Mouse (Mus musculus) small intestine, adult 2 months (tissue): Measurements from ENCODE around the gene Gm3002. TPM values are rescaled to one million over a fixed set of nuclear protein-coding genes. Genes with fewer than 3 reads are reported as not detected.
"Not testable (repeated sequence)": the region's sequence is repeated elsewhere in the genome, so short reads cannot be mapped to it uniquely, and the experiment has no call there.

ENCODE experiments used
- H3K27ac ChIP-seq: fragments of 200-500 bp; 2 replicates; pipeline ENCODE4 v1.5.1; 2012; ENCODE audit warnings: low read depth, low read length, control low read depth, inconsistent platforms; ENCODE audit not compliant: insufficient read depth
- H3K27me3 ChIP-seq: fragments of 200-500 bp; 2 replicates; pipeline ENCODE4 v1.6.1; 2012; ENCODE audit warnings: mild to moderate bottlenecking, moderate library complexity, low read length, inconsistent platforms; ENCODE audit not compliant: control insufficient read depth, insufficient read depth
- H3K36me3 ChIP-seq: fragments of 200-500 bp; 2 replicates; pipeline ENCODE4 v1.6.1; 2012; ENCODE audit warnings: mild to moderate bottlenecking, low read length, control low read depth, inconsistent platforms; ENCODE audit not compliant: control insufficient read depth, insufficient read depth
- H3K4me1 ChIP-seq: fragments of 200-500 bp; 2 replicates; pipeline ENCODE4 v1.6.1; 2012; ENCODE audit warnings: low read length, inconsistent platforms, mixed read lengths; ENCODE audit not compliant: control insufficient read depth, insufficient read depth, insufficient read length
- H3K4me3 ChIP-seq: fragments of 200-500 bp; 2 replicates; pipeline ENCODE4 v1.5.1; 2012; ENCODE audit warnings: low read depth, mild to moderate bottlenecking, control low read depth, inconsistent platforms, low read length, moderate library complexity
- WGBS: fragments of 180-500 bp; shearing (Covaris S2); methylation state at CpG from one replicate; pipeline ENCODE4 v1.1.7; 2018; 5-methylcytosine and 5-hydroxymethylcytosine counted together
- polyA plus RNA-seq: library from polyadenylated mRNA; depleted of rRNA; stranded (reverse); fragments of >200 nt; gene quantifications from 2 replicates; pipeline ENCODE4 v1.2.3, GENCODE M21; 2012; rRNA removed

The Gm3002 gene
- not detected in 2 replicates for polyA plus RNA-seq

- no CpG with 5 or more reads among the region's 31 CpGs for WGBS
- H3K27me3 ChIP-seq, H3K4me3 ChIP-seq, H3K27ac ChIP-seq, H3K36me3 ChIP-seq, H3K4me1 ChIP-seq: not testable (repeated sequence)
Measured at GRCm38 (mm10) chr14:3809774-3810173, at the start of gene Gm3002. Gene Gm3002, plus strand, starts transcription at chr14:3810074.

GRCm38 (mm10) chr14:3845945-3846344, 36.1 kb downstream of the Gm3002 start, which contains the start of gene Gm3033:
Gene Gm3033, plus strand, starts transcription at chr14:3846245.
- H3K36me3 ChIP-seq, H3K4me3 ChIP-seq: not testable (repeated sequence)
- WGBS = no CpG with 5 or more reads among the region's 2 CpGs

GRCm38 (mm10) chr14:3883872-3884271, 74.0 kb downstream of the Gm3002 start, which contains the start of gene Gm2916:
Gene Gm2916, plus strand, starts transcription at chr14:3884172.
- not testable (repeated sequence) for H3K27ac ChIP-seq, H3K36me3 ChIP-seq, H3K4me3 ChIP-seq, H3K27me3 ChIP-seq, H3K4me1 ChIP-seq
- no CpG with 5 or more reads among the region's 1 CpGs for WGBS

More at GRCm38 (mm10) chr14:3845945-3846344, 36.1 kb downstream of the Gm3002 start, which contains the start of gene Gm3033:
- H3K4me1 ChIP-seq, H3K27ac ChIP-seq, H3K27me3 ChIP-seq: not testable (repeated sequence)

GRCm38 (mm10) chr14:3931456-3931855, 121.6 kb downstream of the Gm3002 start, which contains the start of gene Gm3029:
Gene Gm3029, plus strand, starts transcription at chr14:3931756.
- H3K4me1 ChIP-seq, H3K36me3 ChIP-seq, H3K27ac ChIP-seq, H3K27me3 ChIP-seq, H3K4me3 ChIP-seq: not testable (repeated sequence)
- 36% methylated on average over 1 of the region's 2 CpGs for WGBS

DNA sequence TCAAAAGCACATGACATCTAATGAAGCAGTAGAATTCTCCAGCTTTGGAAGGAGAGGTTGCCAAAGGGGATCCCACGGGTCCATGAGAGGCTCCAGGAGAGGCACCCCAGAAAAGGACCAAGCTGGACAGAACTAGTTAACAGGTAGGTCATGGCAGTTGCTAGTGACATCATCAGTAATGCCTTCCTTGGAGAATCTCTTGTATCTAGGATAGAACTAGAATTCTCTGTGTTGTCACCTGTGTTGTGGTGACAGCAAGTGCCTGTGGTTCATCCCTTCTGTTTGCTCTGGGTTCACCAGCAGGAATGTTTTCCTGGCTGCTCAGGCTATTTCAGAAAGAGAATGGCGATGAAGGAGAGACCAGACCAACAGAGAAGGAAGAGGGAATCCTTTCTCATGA, 153.4 kb downstream of the Gm3002 start, which contains the start of gene Gm3095:
Gene Gm3095, plus strand, starts transcription at position 301 of the 400 bp plus-strand sequence.
- not testable (repeated sequence) for H3K4me1 ChIP-seq, H3K27me3 ChIP-seq, H3K36me3 ChIP-seq, H3K4me3 ChIP-seq, H3K27ac ChIP-seq
- WGBS = no CpG with 5 or more reads among the region's 2 CpGs

DNA sequence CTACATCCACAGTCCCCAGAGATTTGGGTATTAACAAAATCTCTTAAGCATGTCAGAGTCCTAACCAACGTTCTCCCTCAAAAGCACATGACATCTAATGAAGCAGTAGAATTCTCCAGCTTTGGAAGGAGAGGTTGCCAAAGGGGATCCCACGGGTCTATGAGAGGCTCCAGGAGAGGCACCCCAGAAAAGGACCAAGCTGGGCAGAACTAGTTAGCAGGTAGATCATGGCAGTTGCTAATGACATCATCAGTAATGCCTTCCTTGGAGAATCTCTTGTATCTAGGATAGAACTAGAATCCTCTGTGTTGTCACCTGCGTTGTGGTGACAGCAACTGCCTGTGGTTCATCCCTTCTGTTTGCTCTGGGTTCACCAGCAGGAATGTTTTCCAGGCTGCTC, 188.2 kb downstream of the Gm3002 start, which contains the start of gene Gm3099:
Gene Gm3099, plus strand, starts transcription at position 301 of the 400 bp plus-strand sequence.
- not testable (repeated sequence) for H3K4me3 ChIP-seq, H3K36me3 ChIP-seq, H3K27me3 ChIP-seq, H3K27ac ChIP-seq, H3K4me1 ChIP-seq
- 74% methylated on average over 2 of the region's 3 CpGs for WGBS

Other genes with a start within 250 kb of the Gm3002 start
- not detected in 2 replicates for gene Gm3012, start 175.6 kb upstream of the Gm3002 start, polyA plus RNA-seq
- not detected in 2 replicates for gene Gm3020, start 158.0 kb upstream of the Gm3002 start, polyA plus RNA-seq
- gene Gm3043, start 121.3 kb upstream of the Gm3002 start, polyA plus RNA-seq = not detected in 2 replicates
- 0.06 TPM in 1 of 2 replicates, not detected in the other for gene Gm3033, start 36.2 kb downstream of the Gm3002 start, polyA plus RNA-seq
- gene Gm2916, start 74.1 kb downstream of the Gm3002 start, polyA plus RNA-seq = not detected in 2 replicates
- gene Gm3029, start 121.7 kb downstream of the Gm3002 start, polyA plus RNA-seq = not detected in 2 replicates
- not detected in 2 replicates for gene Gm3095, start 153.5 kb downstream of the Gm3002 start, polyA plus RNA-seq
- not detected in 2 replicates for gene Gm3099, start 188.3 kb downstream of the Gm3002 start, polyA plus RNA-seq
- not detected in 2 replicates for gene Gm5796, start 213.9 kb downstream of the Gm3002 start, polyA plus RNA-seq